Mouse (Mus musculus) cerebellum, postnatal 14 days (tissue): ENCODE data around the gene Serbp1.
"Not testable (repeated sequence)": the region's sequence is repeated elsewhere in the genome, so short reads cannot be mapped to it uniquely, and the experiment has no call there.

ENCODE experiments used
- DNase-seq, 2 experiments: peaks; one replicate each; pipeline ENCODE4 v3.0.0; 2021; ENCODE audit warnings: mixed read lengths in 2 of 2

Gene Serbp1

GRCm38 (mm10) chr6:67237977-67238376, at the start of gene Serbp1:
Gene Serbp1 (plus strand): TSS chr6:67238176.
- DNase-seq: no peak

DNA sequence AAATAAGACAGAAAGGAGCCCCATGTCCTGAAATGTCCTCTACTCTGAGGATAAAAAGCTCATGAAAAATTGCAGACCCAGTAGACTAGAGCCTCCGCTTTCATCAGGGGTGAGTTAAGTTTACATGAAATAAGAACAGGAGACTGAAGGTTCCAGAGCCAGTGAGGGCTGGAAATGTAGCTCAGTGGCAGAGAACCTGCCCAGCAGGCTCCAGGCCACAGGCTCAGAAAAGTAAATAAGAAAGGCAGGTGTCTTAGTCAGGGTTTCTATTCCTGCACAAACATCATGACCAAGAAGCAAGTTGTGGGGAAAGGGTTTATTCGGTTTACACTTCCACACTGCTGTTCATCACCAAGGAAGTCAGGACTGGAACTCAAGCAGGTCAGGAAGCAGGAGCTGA, 44.4 kb upstream of the Serbp1 start:
- DNase-seq: no peak

GRCm38 (mm10) chr6:67194606-67195005, 43.4 kb upstream of the Serbp1 start:
- no peak for DNase-seq

DNA sequence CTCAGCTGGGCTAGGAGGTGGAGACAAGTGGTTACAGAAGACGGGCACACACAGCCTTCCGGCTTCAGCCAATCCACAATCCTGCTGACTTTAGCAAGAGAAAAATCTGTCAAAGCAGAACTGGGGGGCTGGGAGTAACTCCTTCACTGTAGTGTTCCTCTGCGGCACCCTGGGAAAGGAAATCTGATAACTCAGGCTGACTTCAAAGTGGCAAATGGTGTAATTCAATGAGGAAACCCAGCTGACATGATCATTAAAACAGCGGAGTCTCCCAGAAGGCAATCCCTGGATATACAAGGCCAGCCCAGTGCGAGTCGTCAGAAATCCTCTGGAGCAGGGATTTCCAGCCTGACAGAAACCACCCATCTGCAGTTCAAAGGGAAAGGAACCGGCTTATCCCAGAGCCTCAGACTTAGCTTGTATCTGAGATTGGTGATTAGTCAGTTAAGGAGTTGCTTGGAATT, 42.8 kb upstream of the Serbp1 start:
- DNase-seq: no peak

- no peak for DNase-seq
These were observed 41.2 kb upstream of the Serbp1 start for GRCm38 (mm10) chr6:67196821-67197220.

GRCm38 (mm10) chr6:67198085-67198484, 39.9 kb upstream of the Serbp1 start:
- peak; percentile 66 to 73 for DNase-seq

GRCm38 (mm10) chr6:67200715-67201322, 37.2 kb upstream of the Serbp1 start:
- peak; percentile 72 to 79 for DNase-seq

DNA sequence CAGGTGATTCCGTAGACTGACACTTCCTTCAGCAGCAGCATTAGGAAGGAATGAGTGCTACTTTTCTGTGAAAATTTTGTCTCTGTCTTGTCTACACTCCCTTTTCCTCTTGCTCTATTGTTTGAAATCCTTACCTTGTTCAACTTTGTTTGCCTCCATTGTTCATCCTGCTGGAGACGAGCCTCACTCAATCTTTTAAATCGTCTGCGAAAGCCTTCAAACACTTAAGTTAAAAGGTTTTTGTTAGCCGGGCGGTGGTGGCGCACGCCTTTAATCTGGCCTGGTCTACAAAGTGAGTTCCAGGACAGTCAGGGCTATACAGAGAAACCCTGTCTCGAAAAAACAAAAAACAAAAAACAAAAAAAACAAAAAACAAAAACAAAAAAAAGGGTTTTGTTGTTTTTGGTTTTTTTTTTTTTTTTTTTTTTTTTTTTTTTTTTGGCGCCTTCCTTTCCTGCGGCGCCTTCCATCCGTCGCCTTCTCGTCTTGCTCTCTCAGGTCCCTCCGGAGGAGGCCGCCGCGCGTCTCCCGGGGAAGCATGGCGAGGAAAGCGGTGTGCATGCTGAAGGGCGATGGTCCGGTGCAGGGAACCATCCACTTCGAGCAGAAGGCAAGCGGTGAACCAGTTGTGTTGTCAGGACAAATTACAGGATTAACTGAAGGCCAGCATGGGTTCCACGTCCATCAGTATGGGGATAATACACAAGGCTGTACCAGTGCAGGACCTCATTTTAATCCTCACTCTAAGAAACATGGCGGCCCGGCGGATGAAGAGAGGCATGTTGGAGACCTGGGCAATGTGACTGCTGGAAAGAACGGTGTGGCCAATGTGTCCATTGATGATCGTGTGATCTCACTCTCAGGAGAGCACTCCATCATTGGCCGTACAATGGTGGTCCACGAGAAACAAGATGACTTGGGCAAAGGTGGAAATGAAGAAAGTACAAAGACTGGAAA, 32.6 kb upstream of the Serbp1 start:
- DNase-seq: no peak

DNA sequence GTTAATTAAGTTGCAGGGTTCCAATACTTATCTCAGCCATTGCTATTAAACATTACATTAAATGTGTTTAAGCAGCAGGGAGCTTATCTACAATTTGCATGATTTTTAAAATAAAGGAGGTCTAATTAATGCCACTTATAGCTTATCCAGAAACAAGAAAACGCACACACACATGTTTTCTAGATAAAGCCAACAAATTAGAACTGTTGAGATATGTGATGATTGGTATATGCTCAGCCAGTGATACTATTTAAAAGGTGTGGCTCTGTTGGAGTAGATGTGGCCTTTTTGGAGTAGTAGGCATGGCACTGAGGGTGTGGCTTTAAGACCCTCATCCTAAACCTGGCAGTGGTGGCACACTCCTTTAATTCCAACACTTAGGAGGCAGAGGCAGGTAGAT, 25.6 kb upstream of the Serbp1 start:
- no peak for DNase-seq

GRCm38 (mm10) chr6:67213429-67214098, 24.4 kb upstream of the Serbp1 start:
- DNase-seq: no peak

DNA sequence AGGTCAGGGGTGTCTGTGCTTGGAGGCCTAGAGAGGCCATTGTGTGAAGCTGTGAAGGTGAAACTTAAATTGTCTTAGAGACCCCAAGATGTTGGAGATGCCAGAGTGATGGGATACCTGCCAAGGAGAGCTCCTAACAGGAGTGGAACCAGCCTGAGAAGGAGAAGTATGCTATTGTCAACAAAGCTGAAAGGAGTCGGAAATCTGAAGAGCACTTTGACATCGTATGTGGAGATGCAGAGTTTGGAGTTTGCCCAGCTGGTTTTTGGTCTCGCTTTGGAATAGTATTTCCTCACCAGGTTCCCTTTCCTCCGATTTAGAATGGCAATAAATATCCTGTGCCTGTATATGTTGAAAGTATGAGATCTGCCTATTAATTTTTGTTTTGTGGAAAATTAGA, 20.6 kb upstream of the Serbp1 start:
- DNase-seq: no peak

DNA sequence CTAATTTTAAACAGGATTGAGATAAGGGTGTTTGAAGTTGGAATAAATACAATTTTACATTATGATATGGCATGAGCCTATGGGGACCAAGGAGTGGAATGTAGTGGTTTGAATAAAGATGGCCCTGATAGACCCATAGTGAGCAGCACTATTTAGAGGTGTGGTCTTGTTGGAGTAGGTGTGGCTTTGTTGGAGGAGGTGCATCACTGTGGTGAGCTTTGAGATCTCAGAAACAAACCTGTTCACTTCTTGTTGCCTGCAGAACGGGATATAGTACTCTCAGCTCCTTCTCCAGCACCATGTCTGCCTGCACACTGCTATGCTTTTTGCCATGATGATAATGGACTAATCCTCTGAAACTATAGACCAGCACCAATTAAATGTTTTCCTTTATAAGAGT, 20.1 kb upstream of the Serbp1 start:
- DNase-seq: no peak

DNA sequence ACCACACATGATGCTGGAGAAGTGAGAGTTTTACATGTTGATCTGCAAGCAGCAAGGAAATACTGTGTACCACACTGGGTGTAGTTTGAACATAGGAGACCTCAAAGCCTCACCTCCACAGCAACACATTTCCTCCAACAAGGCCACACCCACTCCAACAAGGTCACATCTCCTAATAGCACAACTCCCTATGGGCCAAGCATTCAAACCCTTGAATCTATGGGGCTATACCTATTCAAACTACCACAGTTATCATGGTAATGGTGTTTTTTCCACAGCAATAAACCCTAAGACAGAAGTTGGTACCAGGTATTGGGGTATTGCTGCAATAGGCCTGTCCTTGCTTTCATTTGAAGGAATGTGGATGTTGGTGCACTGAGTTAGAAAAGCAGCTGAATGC, 19.4 kb upstream of the Serbp1 start:
- no peak for DNase-seq

- not testable (repeated sequence) for DNase-seq
These were observed 18.0 kb upstream of the Serbp1 start for GRCm38 (mm10) chr6:67219931-67220330.

DNA sequence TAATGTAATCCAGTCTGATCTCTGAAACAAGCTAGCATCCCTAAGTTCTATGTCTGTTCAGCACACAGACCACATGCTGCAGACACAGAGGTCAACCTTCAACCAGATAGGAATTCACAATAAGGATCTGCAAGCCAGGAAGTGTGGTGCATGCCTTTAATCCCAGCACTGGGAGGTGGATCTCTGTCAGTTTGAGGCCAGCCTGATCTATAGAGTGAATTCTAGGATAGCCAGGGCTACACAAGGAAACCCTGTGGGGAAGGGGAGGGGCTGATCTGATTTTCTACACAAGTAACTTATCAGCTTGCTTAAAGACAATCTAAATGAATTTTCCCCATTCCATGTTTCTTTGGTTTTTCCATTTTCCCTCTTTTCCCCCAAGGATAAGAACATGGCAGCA, 17.2 kb upstream of the Serbp1 start:
- DNase-seq: no peak

DNA sequence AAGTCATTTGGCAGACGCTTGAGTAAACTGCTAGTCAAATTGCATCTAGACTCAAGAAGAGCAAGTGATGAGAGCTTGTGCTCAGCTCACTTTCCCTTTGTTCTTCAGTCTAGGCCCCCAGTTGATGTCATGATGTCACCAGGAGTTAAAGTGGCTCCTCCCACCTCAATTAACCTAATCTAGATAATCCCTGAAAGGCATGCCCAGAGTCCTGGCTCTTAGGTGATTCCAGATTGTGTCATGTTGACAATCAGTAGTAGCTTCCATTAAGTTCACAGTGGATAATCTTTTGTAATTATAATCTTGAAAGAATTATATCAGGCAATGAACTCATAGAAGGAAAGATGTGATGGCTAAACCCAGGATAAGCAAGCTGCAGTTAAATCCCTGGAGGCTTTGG, 14.9 kb upstream of the Serbp1 start:
- DNase-seq: no peak

DNA sequence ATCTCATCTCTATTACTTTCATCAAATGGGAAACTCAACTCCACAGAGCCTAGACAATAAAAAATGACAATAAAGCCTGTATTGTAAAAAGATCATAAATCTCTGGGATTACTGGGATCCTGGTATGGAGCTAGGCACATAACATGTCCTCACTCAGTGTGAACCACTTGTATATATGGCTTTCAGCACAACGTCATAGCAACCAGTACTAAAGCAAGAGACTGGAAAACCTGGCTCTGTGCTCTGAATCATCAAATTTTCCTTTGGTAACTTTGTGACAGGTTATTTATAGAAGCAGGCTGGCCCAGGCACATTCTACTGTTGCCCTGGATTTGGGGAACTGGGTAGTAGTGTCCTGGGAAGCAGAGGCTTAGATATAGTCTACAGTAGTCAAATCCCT, 14.5 kb upstream of the Serbp1 start:
- DNase-seq: no peak

DNA sequence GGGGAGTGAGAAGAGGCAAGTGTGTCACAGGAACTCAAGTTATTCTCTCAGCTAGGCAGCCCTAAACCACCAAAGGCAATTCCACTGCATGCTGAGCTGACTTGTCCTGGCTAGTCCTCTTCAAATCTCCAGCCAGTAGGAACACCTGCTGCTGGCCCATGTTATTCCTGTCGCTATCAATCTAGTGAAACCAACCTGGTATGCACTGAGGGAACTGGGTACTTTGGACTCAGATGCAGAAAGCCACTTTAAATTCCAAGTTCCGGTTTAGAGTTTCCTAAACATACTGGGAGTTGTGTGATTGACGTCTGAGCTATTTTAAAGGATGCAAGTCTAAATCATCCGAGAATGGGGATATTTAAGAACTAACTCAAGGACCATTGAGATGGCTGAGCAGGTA, 11.7 kb upstream of the Serbp1 start:
- DNase-seq: no peak

DNA sequence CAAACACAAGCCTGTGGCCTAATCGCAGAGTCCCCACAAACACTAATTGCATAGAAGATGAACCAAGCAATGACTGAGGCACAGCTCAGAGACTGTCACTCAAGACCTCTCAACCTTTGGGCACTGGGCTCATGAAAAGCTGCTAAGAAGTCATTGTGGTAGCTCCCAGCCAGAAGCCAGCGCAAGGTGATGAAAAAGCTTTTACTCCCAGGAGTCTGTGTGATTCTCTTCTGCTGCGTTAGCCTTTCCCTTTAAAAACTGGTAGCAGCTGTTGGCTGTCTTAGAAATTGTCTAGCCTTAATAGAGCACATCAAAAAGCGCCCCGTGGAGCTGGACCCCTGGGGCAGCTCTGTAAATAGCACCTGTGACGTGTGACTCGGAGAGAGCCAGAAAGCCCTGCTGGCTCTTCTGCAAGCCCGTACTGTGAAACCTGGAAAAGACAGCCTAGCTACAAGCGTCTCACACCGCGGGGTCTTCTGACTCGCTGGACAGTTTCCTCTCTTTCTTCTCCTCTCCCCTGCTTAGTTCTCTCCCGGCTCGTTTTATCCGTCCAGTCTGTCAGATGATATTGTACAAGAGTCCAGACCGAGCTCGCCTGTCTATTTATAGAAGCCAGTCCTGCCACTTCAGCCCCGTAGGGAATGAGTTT, 9.4 kb upstream of the Serbp1 start:
- DNase-seq: peak; percentile 75

DNA sequence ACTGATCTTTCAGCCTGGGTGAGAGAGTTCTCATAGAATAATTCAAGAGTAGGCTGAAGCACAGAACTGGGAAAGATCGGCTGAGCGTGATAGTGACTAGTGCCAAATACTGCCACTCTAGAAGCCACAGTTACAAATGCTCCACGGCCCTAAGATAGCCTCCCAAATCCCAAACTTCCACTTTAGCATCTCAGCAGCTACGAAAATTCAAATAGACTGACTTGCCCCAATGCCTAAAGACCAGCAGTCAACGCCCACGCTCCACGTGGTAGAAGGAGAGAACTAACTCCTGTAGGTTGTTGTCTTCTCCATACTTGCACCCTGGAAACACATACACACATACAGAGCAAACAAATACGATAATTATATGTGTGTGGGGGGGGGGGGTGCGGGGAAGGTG, 8.5 kb upstream of the Serbp1 start:
- no peak for DNase-seq

GRCm38 (mm10) chr6:67229922-67230518, 8.0 kb upstream of the Serbp1 start:
- DNase-seq: no peak

DNA sequence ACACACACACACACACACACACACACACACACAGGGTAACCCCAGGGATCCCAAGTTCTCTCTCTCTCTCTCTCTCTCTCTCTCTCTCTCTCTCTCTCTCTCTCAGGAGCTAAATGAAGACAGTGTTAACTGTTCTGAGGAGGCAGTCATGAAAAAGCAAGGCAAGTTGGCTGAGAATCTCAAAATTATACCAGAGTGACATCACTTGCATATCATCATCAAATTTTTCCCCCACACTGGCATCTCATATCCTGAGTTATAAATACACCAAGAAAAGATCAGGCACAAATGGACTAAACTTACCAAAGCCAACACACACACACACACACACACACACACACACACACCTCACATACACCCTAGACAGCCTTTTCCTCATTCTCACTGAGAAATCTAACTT, 7.0 kb upstream of the Serbp1 start:
- DNase-seq: no peak

GRCm38 (mm10) chr6:67235649-67236048, 2.3 kb upstream of the Serbp1 start:
- DNase-seq: no peak
